In the genomic region with DNA sequence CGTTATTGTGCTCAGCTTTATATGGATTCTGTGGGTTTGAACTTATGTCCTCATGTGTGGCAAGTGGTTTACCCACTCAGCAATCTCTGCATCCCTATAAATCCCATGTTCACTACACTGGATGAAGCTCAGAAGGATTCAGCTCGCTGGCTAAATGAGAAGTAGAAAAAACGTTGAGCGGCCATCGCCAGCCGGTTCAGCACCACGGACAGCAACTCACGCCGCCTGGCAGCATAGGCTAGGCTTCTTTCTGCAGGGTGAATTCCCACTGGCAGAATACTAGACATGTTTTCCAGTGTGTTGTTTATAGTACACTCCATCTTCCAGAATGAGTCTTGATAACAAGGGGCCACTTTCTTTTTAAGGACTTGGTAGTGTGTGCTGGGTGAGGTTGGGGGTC, we compare ENCODE assay signal across 8 mouse cellular contexts.
DNase-seq lines count a peak whose midpoint lies in the region; ATAC-seq and TF ChIP-seq lines count a peak whose summit lies in the region.

No protein-coding gene starts in this region.

- no peak for TF ChIP-seq CTCF in layer of hippocampus, adult 2 months (conservative IDR thresholded peaks at IDR 0.05)
- TF ChIP-seq CTCF in liver, postnatal 0 days (IDR thresholded peaks at IDR 0.05; ENCODE audit: low read depth): no peak

- no peak overlapping the region for H3K9ac ChIP-seq in liver, postnatal 0 days (replicated peaks)

- no peak for TF ChIP-seq EP300 in liver, postnatal 0 days (IDR thresholded peaks at IDR 0.05; ENCODE audit: low read depth)

- H3K27me3 ChIP-seq in liver, postnatal 0 days (ENCODE audit: insufficient read depth, low read length): no peaks in the 10 kb centered on the region

- H3K27ac ChIP-seq in layer of hippocampus, adult 2 months: no peak overlapping the region
- no peak overlapping the region for H3K27ac ChIP-seq in liver, postnatal 0 days (ENCODE audit: low read depth)

- H3K4me1 ChIP-seq in liver, postnatal 0 days (ENCODE audit: insufficient read depth): no peaks in the 10 kb centered on the region

- no peaks in the 10 kb centered on the region for H3K9me3 ChIP-seq in liver, postnatal 0 days (ENCODE audit: low read length)

- H3K4me2 ChIP-seq in liver, postnatal 0 days (ENCODE audit: low read depth, low read length): no peak overlapping the region

- no peak for ATAC-seq in liver, postnatal 0 days

- H3K36me3 ChIP-seq in liver, postnatal 0 days (replicated peaks; ENCODE audit: insufficient read depth, low read length): no peaks in the 10 kb centered on the region

- peak; percentile 45 to 57 for DNase-seq in layer of hippocampus, postnatal 10 days (ENCODE audit: low spot score in 2 of 2)
- no peak for DNase-seq in layer of hippocampus, adult 2 months (ENCODE audit: low spot score in 2 of 2)
- DNase-seq in ZHBTc4 (ENCODE audit: low read depth, low spot score): peak; percentile 59
- DNase-seq in embryo, embryonic 11 days: peak; percentile 80
- peak; percentile 52 for DNase-seq in liver, postnatal 0 days
- DNase-seq in frontal cortex, postnatal 10 days (ENCODE audit: low spot score in 2 of 2): no peak
- DNase-seq in cerebellum, adult 8-10 months: no peak
- no peak for DNase-seq in cerebellum, adult 9-10 months

- 4% methylated on average over 9 of the region's 9 CpGs for WGBS in liver, postnatal 0 days (ENCODE audit: insufficient replicate concordance)

- H3K4me3 ChIP-seq in layer of hippocampus, adult 2 months: no peak overlapping the region
- no peak overlapping the region for H3K4me3 ChIP-seq in liver, postnatal 0 days (ENCODE audit: low read depth, low read length)

Comparison
In these comparisons a context has a peak if more than half of its experiments do, and no peak if none do; other contexts are left out.
1. DNase-seq: peak in layer of hippocampus, postnatal 10 days (2 of 2), ZHBTc4 (single experiment), embryo, embryonic 11 days (single experiment) and liver, postnatal 0 days (single experiment); none in layer of hippocampus, adult 2 months (0 of 2), frontal cortex, postnatal 10 days (0 of 2), cerebellum, adult 8-10 months (single experiment) and cerebellum, adult 9-10 months (single experiment).